Comparison of ENCODE assay signal across 8 mouse cellular contexts in the genomic region with DNA sequence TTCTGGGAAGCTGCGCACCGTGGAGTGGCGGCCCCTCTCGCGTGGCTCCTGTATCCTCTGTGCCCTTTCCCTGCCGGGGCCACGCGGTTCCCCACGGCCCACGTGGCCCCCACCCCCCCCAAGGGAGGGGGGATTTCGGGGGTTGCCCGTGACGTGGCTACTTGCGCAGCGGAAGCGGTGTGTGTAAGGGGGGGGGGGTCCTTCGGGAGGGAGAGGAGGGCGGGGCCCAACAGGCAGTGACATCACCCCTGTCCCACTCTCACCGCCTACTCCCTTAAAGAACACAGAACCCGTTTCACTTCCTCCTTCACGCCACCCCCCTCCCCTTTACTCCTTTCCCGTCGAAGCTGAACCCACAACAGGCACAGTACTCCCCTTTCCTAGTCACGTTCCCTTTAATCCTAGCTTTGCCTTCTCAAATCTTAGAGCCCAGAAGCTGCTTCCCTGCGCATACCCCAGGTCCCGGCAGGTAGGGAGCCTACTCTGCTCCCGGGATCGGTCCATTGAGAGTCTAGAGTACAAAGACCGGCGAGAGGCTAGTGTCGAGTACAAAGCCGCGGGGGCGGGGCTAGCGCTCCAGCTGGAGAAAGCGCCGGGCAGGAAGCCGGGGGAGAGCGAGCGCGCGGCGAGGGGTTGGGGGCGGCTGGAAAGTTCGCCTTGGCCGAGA. TPM values are rescaled to one million over a fixed set of nuclear protein-coding genes. Genes with fewer than 3 reads are reported as not detected.
DNase-seq lines count a peak whose midpoint lies in the region; ATAC-seq and TF ChIP-seq lines count a peak whose summit lies in the region.

No protein-coding gene starts in this region.

- peaks cover 29% of the 10 kb centered on the region for H3K36me3 ChIP-seq in erythroblast, embryonic 14.5 days (ENCODE audit: control insufficient read depth)
- peaks cover 7% of the 10 kb centered on the region; the same call in 1 of the 2 replicates for H3K36me3 ChIP-seq in heart, adult 2 months (ENCODE audit: control insufficient read depth, insufficient read depth, low read length)
- H3K36me3 ChIP-seq in midbrain, embryonic 16.5 days (ENCODE audit: control insufficient read depth, insufficient read depth, low read length) = peaks cover 29% of the 10 kb centered on the region

- intact Hi-C loops in heart, adult 2 months (cut with DNase I) = loop anchor here (1.0 to 10.0 kb wide), 3 partner anchors 9 to 585 kb away; partner anchors contain the start of genes Gabarap and Phf23

- no peaks in the 10 kb centered on the region for H3K79me2 ChIP-seq in heart, adult 2 months (replicated peaks; ENCODE audit: control insufficient read depth, insufficient read depth, low read length)

- 1% methylated on average over 45 of the region's 46 CpGs for WGBS in heart, adult 2 months
- under 1% methylated on average over 36 of the region's 46 CpGs for whole genome bisulfite sequencing in midbrain, embryonic 16.5 days

- peak overlapping the region; percentile 92 for H3K4me3 ChIP-seq in erythroblast, embryonic 14.5 days (replicated peaks)
- H3K4me3 ChIP-seq in heart, adult 2 months = peak overlapping the region; percentile 80
- H3K4me3 ChIP-seq in midbrain, embryonic 16.5 days (ENCODE audit: low read depth, low read length) = peak overlapping the region; percentile 75

- peak; percentile 51; the same call in 1 of the 2 replicates for TF ChIP-seq POLR2A in heart, adult 2 months (IDR thresholded peaks at IDR 0.05; ENCODE audit: insufficient read depth, low read depth, low read length)

- peak; percentile 73; the same call in 1 of the 2 replicates for TF ChIP-seq EP300 in heart, adult 2 months (IDR thresholded peaks at IDR 0.05; ENCODE audit: insufficient read depth, low read depth, low read length)

- peak overlapping the region; percentile 90 for H3K27ac ChIP-seq in heart, adult 2 months
- H3K27ac ChIP-seq in midbrain, embryonic 16.5 days (ENCODE audit: low read length) = peak overlapping the region; percentile 84

- H3K9me3 ChIP-seq in erythroblast, embryonic 14.5 days (ENCODE audit: control insufficient read depth, low read length) = no peaks in the 10 kb centered on the region
- H3K9me3 ChIP-seq in midbrain, embryonic 16.5 days (replicated peaks; ENCODE audit: control insufficient read depth, low read length, poor library complexity, severe bottlenecking) = no peaks in the 10 kb centered on the region

- TF ChIP-seq CTCF in heart, adult 2 months (IDR thresholded peaks at IDR 0.05) = no peak

- peak overlapping the region; percentile 92 for H3K4me2 ChIP-seq in midbrain, embryonic 16.5 days (ENCODE audit: low read length)

- peak; percentile 92 for DNase-seq in embryo, embryonic 9.5 days (ENCODE audit: extremely low spot score)
- peak; percentile 87 to 90 for DNase-seq in heart, adult 2 months
- peak; percentile 92 for DNase-seq in kidney, adult 18-20 months
- peak; percentile 89 for DNase-seq in liver
- peak; percentile 69 to 74 for DNase-seq in spleen, postnatal 14 days (ENCODE audit: low spot score in 2 of 2)

- H3K4me1 ChIP-seq in erythroblast, embryonic 14.5 days (ENCODE audit: control insufficient read depth) = peaks cover 74% of the 10 kb centered on the region
- peaks cover 19% of the 10 kb centered on the region for H3K4me1 ChIP-seq in heart, adult 2 months (ENCODE audit: control insufficient read depth, insufficient read depth, low read length)
- peaks cover 47% of the 10 kb centered on the region for H3K4me1 ChIP-seq in midbrain, embryonic 16.5 days (ENCODE audit: control insufficient read depth, insufficient read depth, low read length)

- no peaks in the 10 kb centered on the region for H3K27me3 ChIP-seq in erythroblast, embryonic 14.5 days (ENCODE audit: control insufficient read depth)
- H3K27me3 ChIP-seq in heart, adult 2 months (ENCODE audit: control insufficient read depth, insufficient read depth, low read length) = no peaks in the 10 kb centered on the region
- H3K27me3 ChIP-seq in midbrain, embryonic 16.5 days (ENCODE audit: control insufficient read depth, insufficient read depth, low read depth, low read length) = no peaks in the 10 kb centered on the region

- peak overlapping the region; percentile 84 for H3K9ac ChIP-seq in heart, adult 2 months (ENCODE audit: low read depth, low read length)
- peak overlapping the region; percentile 90 for H3K9ac ChIP-seq in midbrain, embryonic 16.5 days (ENCODE audit: low read depth, low read length)

- ATAC-seq in erythroblast, adult 5-6 weeks (replicated peaks; ENCODE audit: low FRiP score, poor library complexity, severe bottlenecking) = no peak
- ATAC-seq in midbrain, embryonic 16.5 days = no peak

RNA-seq across cellular contexts. Expression of gene Kdm6b, which starts 4.0 kb away (rescaled TPM):
- polyA plus RNA-seq in erythroblast, embryonic 14.5 days (2012) = 0.51 and 0.65 TPM in 2 replicates
- 5.8 and 8.2 TPM in 2 replicates for total RNA-seq in erythroblast, adult 5-6 weeks (2015; ENCODE audit: low replicate concordance)
- total RNA-seq in erythroblast, adult 5-6 weeks (2017; ENCODE audit: low replicate concordance) = 0.84 and 1.5 TPM in 2 replicates
- total RNA-seq in heart, adult 2 months (2021) = 10 to 100 TPM; 19.7 to 27.8 TPM
- 6.5 and 8.6 TPM in 2 replicates for polyA plus RNA-seq in heart, adult 2 months (2012; rRNA removed)
- 36.4 and 39.0 TPM in 2 replicates for polyA plus RNA-seq in midbrain, embryonic 16.5 days (2015; fragmentation: Nextera tagmentation; extraction: Ambion mirVana)

RNA-seq across cellular contexts. Expression of gene Tmem88, which starts 11.5 kb away (rescaled TPM):
- polyA plus RNA-seq in erythroblast, embryonic 14.5 days (2012) = 0.08 TPM in 1 of 2 replicates, not detected in the other
- total RNA-seq in erythroblast, adult 5-6 weeks (2015; ENCODE audit: low replicate concordance) = not detected in 2 replicates
- total RNA-seq in erythroblast, adult 5-6 weeks (2017; ENCODE audit: low replicate concordance) = not detected in 2 replicates
- total RNA-seq in heart, adult 2 months (2021) = 10 to 100 TPM; 20.4 to 21.4 TPM
- polyA plus RNA-seq in heart, adult 2 months (2012; rRNA removed) = 61.4 and 66.4 TPM in 2 replicates
- 5.2 and 5.9 TPM in 2 replicates for polyA plus RNA-seq in midbrain, embryonic 16.5 days (2015; fragmentation: Nextera tagmentation; extraction: Ambion mirVana)

RNA-seq across cellular contexts. Expression of gene Cyb5d1, which starts 14.1 kb away (rescaled TPM):
- polyA plus RNA-seq in erythroblast, embryonic 14.5 days (2012) = 0.12 and 0.40 TPM in 2 replicates
- 12.5 and 16.1 TPM in 2 replicates for total RNA-seq in erythroblast, adult 5-6 weeks (2015; ENCODE audit: low replicate concordance)
- 23.5 and 31.4 TPM in 2 replicates for total RNA-seq in erythroblast, adult 5-6 weeks (2017; ENCODE audit: low replicate concordance)
- total RNA-seq in heart, adult 2 months (2021) = 10 to 100 TPM; 27.9 to 32.1 TPM
- polyA plus RNA-seq in heart, adult 2 months (2012; rRNA removed) = 19.9 and 29.8 TPM in 2 replicates
- 27.1 and 28.9 TPM in 2 replicates for polyA plus RNA-seq in midbrain, embryonic 16.5 days (2015; fragmentation: Nextera tagmentation; extraction: Ambion mirVana)

RNA-seq across cellular contexts. Expression of gene Naa38, which starts 14.2 kb away (rescaled TPM):
- polyA plus RNA-seq in erythroblast, embryonic 14.5 days (2012) = 17.5 and 24.2 TPM in 2 replicates
- 25.6 and 30.3 TPM in 2 replicates for total RNA-seq in erythroblast, adult 5-6 weeks (2015; ENCODE audit: low replicate concordance)
- total RNA-seq in erythroblast, adult 5-6 weeks (2017; ENCODE audit: low replicate concordance) = 18.5 and 25.2 TPM in 2 replicates
- 100 to 1,000 TPM; 102 to 113 TPM for total RNA-seq in heart, adult 2 months (2021)
- polyA plus RNA-seq in heart, adult 2 months (2012; rRNA removed) = 128 and 145 TPM in 2 replicates
- polyA plus RNA-seq in midbrain, embryonic 16.5 days (2015; fragmentation: Nextera tagmentation; extraction: Ambion mirVana) = 86.2 and 89.6 TPM in 2 replicates

RNA-seq across cellular contexts. Expression of gene Chd3, which starts 40.3 kb away (rescaled TPM):
- 1.1 and 1.8 TPM in 2 replicates for polyA plus RNA-seq in erythroblast, embryonic 14.5 days (2012)
- total RNA-seq in erythroblast, adult 5-6 weeks (2015; ENCODE audit: low replicate concordance) = 7.9 and 9.8 TPM in 2 replicates
- total RNA-seq in erythroblast, adult 5-6 weeks (2017; ENCODE audit: low replicate concordance) = 16.8 and 18.5 TPM in 2 replicates
- total RNA-seq in heart, adult 2 months (2021) = 10 to 100 TPM; 18.3 to 20.2 TPM
- 20.3 and 22.2 TPM in 2 replicates for polyA plus RNA-seq in heart, adult 2 months (2012; rRNA removed)
- polyA plus RNA-seq in midbrain, embryonic 16.5 days (2015; fragmentation: Nextera tagmentation; extraction: Ambion mirVana) = 82.8 and 86.1 TPM in 2 replicates

Comparison
In these comparisons a context has a peak if more than half of its experiments do, and no peak if none do; other contexts are left out.
1. RNA of gene Cyb5d1, which starts 14.1 kb away (polyA plus RNA-seq): 27.1 to 28.9 TPM in midbrain, embryonic 16.5 days and 19.9 to 29.8 TPM in heart, adult 2 months; 0.12 to 0.40 TPM in erythroblast, embryonic 14.5 days; every median in the first group is over 10 times any median in the second.
2. Peak in every context shown above with its lines, with median percentiles within 50 percentile points of each other: H3K4me3 ChIP-seq and DNase-seq.